Mouse (Mus musculus) sigmoid colon, adult 10 weeks (tissue): ENCODE results near the gene Calhm1. TPM values are rescaled to one million over a fixed set of nuclear protein-coding genes. Genes with fewer than 3 reads are reported as not detected.

Experiments used
- polyA plus RNA-seq: library from polyadenylated mRNA; stranded (reverse); fragments of 350-450 nt; fragmentation: Illumina TruSeq; extraction: RNeasy Lipid Tissue Mini Kit (QIAGEN cat#74804); gene quantifications from one replicate; pipeline ENCODE4 v1.2.3, GENCODE M21; 2014; ENCODE audit warnings: low read depth, low replicate concordance

Gene Calhm1
- polyA plus RNA-seq = not detected

DNA sequence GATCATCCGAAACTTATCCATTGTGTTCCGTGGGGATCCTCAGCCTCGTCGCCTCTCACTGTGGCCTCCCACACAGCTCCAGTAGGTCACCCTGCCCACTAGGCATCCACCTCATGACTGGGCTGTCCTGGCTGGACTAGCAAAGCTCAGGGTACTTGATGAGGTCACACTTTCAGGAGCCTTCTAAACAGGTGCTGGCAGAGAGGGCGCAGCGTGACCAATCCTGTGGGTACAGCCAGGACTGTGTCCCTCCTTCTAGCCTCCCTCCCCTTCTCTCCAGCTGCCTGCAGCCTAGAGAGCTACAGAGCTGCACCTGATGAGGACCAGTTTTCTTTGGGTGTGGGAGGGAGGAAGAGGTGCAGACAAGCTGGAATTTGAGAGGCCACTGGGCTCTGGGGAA is at the start of gene Calhm1:
TSS of gene Calhm1 (minus strand) at position 101 of the 400 bp plus-strand sequence.

GRCm38 (mm10) chr19:47178431-47179271 is 34.6 kb upstream of the Calhm1 start, which contains the start of gene Neurl1a:
Gene Neurl1a (plus strand): TSS chr19:47178820.

DNA sequence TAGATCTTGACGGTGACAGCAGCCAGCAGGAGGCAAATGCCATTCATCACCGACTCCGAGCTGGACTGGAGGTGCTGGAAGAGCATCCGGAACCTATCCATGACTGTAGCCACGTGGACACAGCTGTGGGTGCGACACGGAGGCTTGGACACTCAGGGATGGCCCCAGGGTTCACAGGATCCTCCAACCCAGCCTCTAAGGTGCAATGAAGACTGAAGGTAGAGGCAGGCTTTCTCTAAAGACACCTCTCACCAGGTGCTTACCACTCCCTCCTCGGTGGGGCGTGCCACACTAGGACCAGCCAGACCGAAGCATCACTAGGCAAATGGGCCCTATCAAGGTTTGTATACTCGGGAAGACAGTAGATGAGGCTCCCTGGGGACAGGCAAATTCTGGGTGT is 13.6 kb upstream of the Calhm1 start, which contains the start of gene Calhm3:
TSS of gene Calhm3 (minus strand) at position 101 of the 400 bp plus-strand sequence.

GRCm38 (mm10) chr19:47137771-47138421 is 6.2 kb downstream of the Calhm1 start, which contains the start of gene Calhm2:
Gene Calhm2 (minus strand): TSS chr19:47138294.

Other genes with a start within 250 kb of the Calhm1 start
- 2.7 TPM for gene Ina, start 129.6 kb downstream of the Calhm1 start, polyA plus RNA-seq
- 40.4 TPM for gene Nt5c2, start 129.1 kb downstream of the Calhm1 start, polyA plus RNA-seq
- gene Pcgf6, start 93.3 kb downstream of the Calhm1 start, polyA plus RNA-seq = 30.8 TPM
- 11.3 TPM for gene Taf5, start 76.5 kb downstream of the Calhm1 start, polyA plus RNA-seq
- 1,955 TPM for gene Usmg5, start 53.6 kb downstream of the Calhm1 start, polyA plus RNA-seq
- gene Pdcd11, start 53.5 kb downstream of the Calhm1 start, polyA plus RNA-seq = 2.5 TPM
- gene Calhm2, start 6.0 kb downstream of the Calhm1 start, polyA plus RNA-seq = 1.6 TPM
- not detected for gene Calhm3, start 13.5 kb upstream of the Calhm1 start, polyA plus RNA-seq
- 0.28 TPM for gene Neurl1a, start 34.6 kb upstream of the Calhm1 start, polyA plus RNA-seq